Mouse (Mus musculus): Measurements from ENCODE around the gene Cacna1e. TPM values are rescaled to one million over a fixed set of nuclear protein-coding genes. Genes with fewer than 3 reads are reported as not detected.

Gene Cacna1e
- polyA plus RNA-seq, 1 experiment: 0.55 TPM

- DNase-seq (ENCODE audit: low read depth): no peak
These were observed 261.3 kb downstream of the Cacna1e start for GRCm38 (mm10) chr1:154622666-154623653.

DNA sequence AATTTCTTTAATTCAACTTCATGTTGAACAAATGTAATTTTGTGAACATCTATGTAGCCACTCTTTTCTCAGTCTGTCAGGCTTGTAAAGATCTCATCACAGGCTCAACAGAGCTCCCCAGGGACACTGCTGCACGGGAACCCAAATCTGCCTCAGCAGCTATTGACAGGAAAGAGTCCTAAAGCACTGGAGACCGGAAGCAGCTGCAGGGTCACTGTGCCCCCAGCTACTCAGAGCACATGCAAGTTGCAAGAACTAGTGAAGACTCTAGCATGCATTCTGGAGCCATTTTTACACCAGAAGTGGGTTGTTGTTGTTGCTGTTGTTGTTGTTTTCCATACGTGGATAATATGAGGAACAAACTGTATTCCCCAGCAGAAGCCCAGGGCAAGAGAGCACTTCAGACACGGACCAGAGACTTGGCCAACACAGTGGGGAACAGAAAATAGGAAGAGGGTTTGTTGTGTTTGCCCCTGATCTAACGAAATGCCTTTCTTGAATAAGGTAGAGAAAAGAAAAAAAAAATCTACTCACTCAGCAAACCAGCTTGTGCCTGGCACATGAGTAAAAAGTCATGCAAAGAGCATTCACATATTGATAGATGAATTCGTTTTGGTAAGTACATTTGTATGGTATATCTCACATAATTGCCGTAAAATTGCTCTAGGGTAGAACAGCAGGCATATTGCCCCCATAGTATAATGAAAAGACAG is 266.4 kb downstream of the Cacna1e start:
- DNase-seq (ENCODE audit: low read depth): no peak

DNA sequence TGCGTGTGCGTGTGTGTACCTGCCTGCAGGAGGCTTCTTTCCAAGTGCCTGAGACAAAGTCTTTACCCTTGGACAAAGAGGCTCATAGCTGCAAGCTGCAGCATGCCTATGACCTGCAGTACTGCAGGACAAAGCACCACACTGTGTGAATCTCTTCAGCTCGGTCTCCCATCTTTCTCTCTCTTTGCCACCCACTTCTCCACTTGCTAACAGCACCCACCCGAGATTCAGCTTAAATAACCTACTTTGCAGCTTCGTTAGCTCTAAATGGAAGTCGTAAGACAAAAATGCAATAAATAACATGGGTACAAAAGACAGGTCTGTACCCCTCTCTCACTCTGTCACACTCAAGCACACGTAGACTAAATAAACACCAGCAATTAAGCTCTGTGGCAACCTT is 268.5 kb downstream of the Cacna1e start:
- DNase-seq (ENCODE audit: low read depth): no peak

DNA sequence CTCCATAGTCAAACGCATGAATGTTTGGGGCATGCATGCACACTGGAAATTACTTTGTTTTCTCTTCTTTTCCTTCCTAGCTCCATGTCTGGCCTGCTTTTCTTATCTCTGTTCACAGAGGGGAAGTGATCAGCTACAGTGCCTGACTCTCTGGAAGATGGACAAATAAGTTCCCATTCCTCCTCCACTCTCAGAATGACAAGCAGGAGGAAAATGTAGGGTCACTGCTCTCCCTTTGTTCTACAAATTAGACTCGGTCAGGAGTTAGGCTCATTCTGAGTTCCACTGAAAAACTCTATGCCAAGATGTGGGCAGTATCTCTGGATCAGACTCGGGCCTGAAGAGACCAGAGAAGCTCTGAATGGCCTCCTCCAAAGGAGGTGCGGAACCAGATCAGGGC is 275.8 kb downstream of the Cacna1e start:
- no peak for DNase-seq (ENCODE audit: low read depth)

- no peak for DNase-seq (ENCODE audit: low read depth)
These were observed 276.9 kb downstream of the Cacna1e start for GRCm38 (mm10) chr1:154607406-154607805.

GRCm38 (mm10) chr1:154605601-154606000 is 278.7 kb downstream of the Cacna1e start:
- no peak for DNase-seq (ENCODE audit: low read depth)

DNA sequence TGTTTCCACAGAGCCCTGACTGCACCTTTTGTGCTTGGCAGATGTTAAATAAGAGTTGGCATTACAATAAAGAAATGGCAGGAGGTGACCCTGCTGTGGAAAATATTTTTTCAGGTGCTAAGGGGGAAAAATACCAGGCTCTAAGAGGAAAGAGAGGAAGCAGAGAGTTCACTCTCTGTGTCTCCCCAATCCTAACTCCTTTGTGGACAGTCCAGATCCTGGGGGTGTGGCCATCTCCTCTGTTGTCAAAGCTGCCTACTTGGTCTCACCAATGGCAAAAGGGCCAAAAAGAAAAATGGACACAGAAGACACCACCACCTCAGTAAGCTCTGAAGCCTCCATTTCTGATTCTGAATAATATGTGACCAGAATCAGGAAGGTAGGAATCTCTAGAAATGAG is 280.5 kb downstream of the Cacna1e start:
- no peak for DNase-seq (ENCODE audit: low read depth)

DNA sequence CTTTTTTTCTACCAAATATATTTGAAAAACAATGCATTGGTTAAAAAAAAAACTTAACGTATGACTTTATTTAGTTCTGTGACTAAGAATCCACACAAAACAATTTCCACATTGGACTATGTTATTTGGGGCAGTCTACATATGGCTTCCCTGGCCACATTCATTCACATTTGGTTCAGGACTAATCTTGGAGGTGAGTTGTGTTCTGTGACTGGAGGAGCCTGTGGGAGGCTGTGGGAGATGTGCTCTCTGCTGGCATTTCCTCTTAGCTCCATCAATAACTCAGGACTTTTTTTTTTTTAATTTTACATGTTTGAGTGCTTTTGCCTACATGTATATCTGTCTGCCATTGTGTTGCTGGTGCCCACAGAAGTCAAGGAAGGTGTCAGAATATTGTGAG is 281.8 kb downstream of the Cacna1e start:
- no peak for DNase-seq (ENCODE audit: low read depth)

- no peak for DNase-seq (ENCODE audit: low read depth)
These were observed 301.8 kb downstream of the Cacna1e start for GRCm38 (mm10) chr1:154582516-154582915.

GRCm38 (mm10) chr1:154579929-154580328 is 304.4 kb downstream of the Cacna1e start:
- DNase-seq (ENCODE audit: low read depth): no peak

DNA sequence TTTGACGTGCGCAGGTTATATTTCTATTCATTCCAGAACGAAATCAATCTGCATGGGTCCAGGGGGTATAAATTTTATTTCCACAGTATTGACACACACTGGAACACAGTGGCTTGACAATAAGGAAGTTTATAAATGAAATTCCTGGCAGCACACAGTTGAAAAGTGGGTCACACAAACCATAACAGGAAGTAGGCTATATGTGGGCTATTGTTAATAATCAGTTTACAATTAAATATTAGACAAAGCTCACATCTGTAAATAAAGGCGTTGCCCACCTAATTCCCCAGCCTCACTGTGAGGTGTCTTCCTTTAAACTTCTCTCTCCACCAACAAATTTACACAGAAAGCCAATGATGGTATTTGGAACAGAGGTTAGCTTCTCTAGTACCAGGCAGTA is 305.6 kb downstream of the Cacna1e start:
- DNase-seq (ENCODE audit: low read depth): no peak

DNA sequence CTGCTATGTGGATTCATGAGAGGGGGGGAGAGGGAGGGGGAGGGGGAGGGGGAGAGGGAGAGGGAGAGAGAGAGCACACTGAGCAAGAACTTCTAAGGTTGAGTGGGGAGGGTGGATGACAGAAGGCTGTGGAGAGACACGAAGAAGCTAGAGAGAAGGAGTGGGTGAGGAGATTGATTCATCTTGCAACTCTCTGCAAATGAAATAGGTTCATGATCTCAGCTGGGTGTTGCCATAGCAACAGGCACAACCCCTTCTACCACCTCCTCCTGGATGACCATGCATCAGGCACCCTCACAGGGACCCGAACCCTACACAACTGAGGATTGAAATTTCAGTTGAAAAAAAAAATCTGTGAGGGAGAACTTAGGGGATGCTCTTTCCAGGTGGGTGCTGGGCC is 307.9 kb downstream of the Cacna1e start:
- no peak for DNase-seq (ENCODE audit: low read depth)

DNA sequence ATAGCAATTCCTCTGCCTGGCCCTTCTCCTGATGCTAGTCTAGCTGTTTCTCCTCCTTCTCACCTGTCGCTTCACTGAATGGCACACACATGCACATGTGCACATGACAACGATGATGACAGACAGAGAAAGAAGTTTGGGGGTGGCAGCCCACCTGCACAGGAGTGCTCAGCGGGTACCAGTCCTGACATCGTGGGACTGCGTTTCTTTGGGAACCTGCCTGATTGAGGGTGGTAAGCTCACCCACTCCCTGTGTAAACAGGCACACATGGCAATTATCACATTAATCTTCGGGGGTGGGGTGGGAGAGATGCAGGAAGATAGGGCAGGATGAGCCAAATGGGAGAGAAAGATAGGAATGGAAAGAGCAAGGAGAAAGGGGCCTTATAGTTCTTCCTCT is 318.3 kb downstream of the Cacna1e start:
- DNase-seq (ENCODE audit: low read depth): no peak

DNA sequence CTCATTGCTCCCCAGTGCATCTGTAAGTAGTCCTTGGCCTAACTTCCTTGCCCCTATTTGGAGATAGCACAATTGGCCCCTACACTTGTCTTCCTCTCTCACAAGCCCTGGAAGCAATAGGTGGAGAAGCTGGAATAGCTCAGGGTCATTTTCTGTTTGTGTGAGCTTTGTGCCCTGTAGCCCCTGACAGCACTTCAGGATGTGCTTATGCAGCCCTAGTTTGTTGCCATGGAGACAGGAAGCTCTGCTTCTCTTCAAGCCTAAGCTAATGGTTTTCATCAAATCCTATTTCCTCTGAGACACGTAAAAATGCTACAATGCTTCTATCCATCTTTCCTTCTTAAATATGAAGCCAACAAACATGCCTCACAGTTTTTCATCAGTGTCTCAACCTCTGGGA is 328.5 kb downstream of the Cacna1e start:
- no peak for DNase-seq (ENCODE audit: low read depth)

DNA sequence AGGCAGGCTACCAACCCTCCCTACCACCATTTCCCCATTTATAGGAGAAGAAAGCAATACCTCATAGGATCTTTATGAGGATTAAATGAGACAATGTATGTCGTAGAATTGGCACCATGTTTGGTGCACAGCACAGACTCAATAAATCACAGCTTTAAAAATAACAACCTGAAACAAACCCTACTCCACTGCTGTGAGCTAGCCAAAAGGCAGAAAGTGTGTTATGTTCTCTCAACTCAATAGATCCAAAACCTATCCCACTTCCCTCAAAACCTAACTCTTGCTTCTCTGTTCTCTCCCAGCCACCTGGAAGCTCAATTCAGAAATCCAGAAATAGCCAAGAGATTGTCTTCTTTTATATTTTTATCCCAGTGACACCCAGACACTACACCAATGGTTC is 331.2 kb downstream of the Cacna1e start:
- DNase-seq (ENCODE audit: low read depth): no peak

GRCm38 (mm10) chr1:154537445-154537844 is 346.9 kb downstream of the Cacna1e start:
- no peak for DNase-seq (ENCODE audit: low read depth)

DNA sequence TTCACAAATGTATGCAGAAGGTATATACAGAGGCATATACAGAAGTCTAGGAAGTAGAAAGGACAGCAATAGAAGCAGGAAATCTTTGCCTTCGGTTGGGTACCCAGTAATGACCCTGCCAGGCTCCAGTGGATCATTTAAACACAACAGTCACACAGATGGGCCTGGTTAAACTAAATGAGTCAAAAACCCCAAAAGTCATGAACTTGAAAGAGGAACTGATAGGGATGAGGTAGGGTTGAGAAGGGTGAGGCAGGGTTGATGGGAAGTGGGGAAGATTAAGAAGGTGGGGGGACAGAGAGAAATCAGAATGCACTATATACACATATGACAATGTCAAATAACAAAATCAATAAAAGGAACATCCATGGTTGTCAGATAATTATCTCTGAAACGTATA is 347.5 kb downstream of the Cacna1e start:
- no peak for DNase-seq (ENCODE audit: low read depth)

- no peak for DNase-seq (ENCODE audit: low read depth)
These were observed 351.0 kb downstream of the Cacna1e start for GRCm38 (mm10) chr1:154532987-154533940.

- DNase-seq (ENCODE audit: low read depth): no peak
These were observed 354.6 kb downstream of the Cacna1e start for GRCm38 (mm10) chr1:154529666-154530065.

DNA sequence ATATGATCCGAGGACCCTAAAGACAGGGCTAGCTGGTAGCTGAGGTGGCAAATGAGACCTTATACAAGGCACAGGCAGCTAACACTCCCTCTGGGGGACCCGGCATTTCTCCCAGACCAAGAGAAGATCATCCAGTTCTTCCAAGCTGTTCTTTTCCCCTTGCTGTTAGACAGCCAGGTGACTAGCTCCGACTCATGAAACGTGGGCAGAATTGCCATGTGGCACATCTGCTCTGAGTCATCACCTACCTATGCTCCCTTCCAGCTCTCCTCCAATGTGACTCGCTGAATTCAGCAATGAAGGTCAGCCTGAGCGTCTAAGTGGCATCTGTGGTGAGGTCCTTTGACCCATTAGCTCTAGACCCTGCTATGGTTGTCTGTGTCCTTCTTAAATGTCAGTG is 355.5 kb downstream of the Cacna1e start:
- DNase-seq (ENCODE audit: low read depth): no peak

DNA sequence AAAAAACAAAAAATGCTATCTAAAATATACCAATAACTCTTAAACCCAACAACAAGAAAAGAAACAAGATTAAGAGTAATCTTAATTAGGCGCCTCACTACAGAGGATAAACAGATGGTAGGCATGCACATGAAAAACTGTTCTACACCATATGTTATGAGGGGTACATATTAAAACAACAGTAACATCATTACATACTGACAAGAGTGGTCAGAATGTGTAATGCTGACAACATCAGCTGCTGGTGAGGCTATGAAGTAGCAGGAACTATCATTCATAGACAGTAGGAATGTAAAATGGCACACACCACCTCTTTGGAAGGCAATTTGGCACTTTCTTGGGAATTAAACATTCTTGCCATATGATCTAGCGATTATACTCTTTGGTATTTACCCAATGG is 363.6 kb downstream of the Cacna1e start:
- no peak for DNase-seq (ENCODE audit: low read depth)

GRCm38 (mm10) chr1:154515350-154515749 is 369.0 kb downstream of the Cacna1e start:
- no peak for DNase-seq (ENCODE audit: low read depth)

Data from gonadal fat pad, adult 2 months (tissue).